Mouse (Mus musculus): ENCODE results near the gene Rsph1. TPM values are rescaled to one million over a fixed set of nuclear protein-coding genes. Genes with fewer than 3 reads are reported as not detected.

The Rsph1 gene
- polyA plus RNA-seq, 1 experiment from 2014 or later = 2.2 TPM

- ATAC-seq (replicated peaks; ENCODE audit: insufficient number of reproducible peaks, insufficient read depth, low FRiP score, low read depth) = no peak
- Histone ChIP-seq H3K36me3 (no peaks in the 10 kb centered on the region), H3K9me3 (replicated peaks) (no peaks in the 10 kb centered on the region), H3K4me1 (replicated peaks) (peaks cover 44% of the 10 kb centered on the region), H3K9ac (no peak overlapping the region), H3K27ac (no peak overlapping the region), H3K4me3 (no peak overlapping the region), H3K27me3 (0 out of 2 replicates have a peak, but pooled peaks cover 1% of the 10 kb centered on the region), H3K4me2 (no peak overlapping the region)
- 87% methylated on average over 4 of the region's 4 CpGs for WGBS
Measured at GRCm38 (mm10) chr17:31299981-31300380, 22.8 kb upstream of the Rsph1 start.

- Histone ChIP-seq H3K27me3 (0 out of 2 replicates have a peak, but pooled peaks cover 3% of the 10 kb centered on the region), H3K27ac (peak overlapping the region; percentile 62; the same call in 1 of the 2 replicates), H3K4me1 (replicated peaks) (peaks cover 41% of the 10 kb centered on the region), H3K36me3 (no peaks in the 10 kb centered on the region), H3K9me3 (replicated peaks) (no peaks in the 10 kb centered on the region), H3K4me3 (no peak overlapping the region), H3K4me2 (peak overlapping the region; percentile 93; the same call in 1 of the 2 replicates), H3K9ac (no peak overlapping the region)
- ATAC-seq (replicated peaks; ENCODE audit: insufficient number of reproducible peaks, insufficient read depth, low FRiP score, low read depth) = no peak
- WGBS = 61% methylated on average over 6 of the region's 6 CpGs
Measured at GRCm38 (mm10) chr17:31298419-31299209, 21.4 kb upstream of the Rsph1 start.

- WGBS = 7% methylated on average over 7 of the region's 7 CpGs
- ATAC-seq (replicated peaks; ENCODE audit: insufficient number of reproducible peaks, insufficient read depth, low FRiP score, low read depth) = no peak
Measured at GRCm38 (mm10) chr17:31297521-31297939, 20.3 kb upstream of the Rsph1 start.

GRCm38 (mm10) chr17:31295892-31296781 is 19.0 kb upstream of the Rsph1 start:
- Histone ChIP-seq H3K36me3 (no peaks in the 10 kb centered on the region), H3K27me3 (0 out of 2 replicates have a peak, but pooled peaks cover 3% of the 10 kb centered on the region), H3K4me2 (peak overlapping the region; percentile 93), H3K4me3 (peak overlapping the region; percentile 63), H3K9ac (peak overlapping the region; percentile 67), H3K9me3 (replicated peaks) (no peaks in the 10 kb centered on the region), H3K27ac (peak overlapping the region; percentile 63), H3K4me1 (replicated peaks) (peaks cover 41% of the 10 kb centered on the region)
- ATAC-seq (replicated peaks; ENCODE audit: insufficient number of reproducible peaks, insufficient read depth, low FRiP score, low read depth) = peak; percentile 59; the same call in 1 of the 2 replicates
- WGBS = 1% methylated on average over 53 of the region's 68 CpGs

More at GRCm38 (mm10) chr17:31297521-31297939, 20.3 kb upstream of the Rsph1 start:
- Histone ChIP-seq H3K4me2 (peak overlapping the region; percentile 93), H3K36me3 (no peaks in the 10 kb centered on the region), H3K27me3 (0 out of 2 replicates have a peak, but pooled peaks cover 3% of the 10 kb centered on the region), H3K9ac (0 out of 2 replicates have a peak overlapping the region, but pooled peaks have one; percentile 67), H3K4me1 (replicated peaks) (peaks cover 41% of the 10 kb centered on the region), H3K9me3 (replicated peaks) (no peaks in the 10 kb centered on the region), H3K27ac (peak overlapping the region; percentile 62), H3K4me3 (peak overlapping the region; percentile 63)

GRCm38 (mm10) chr17:31295215-31295891 is 18.2 kb upstream of the Rsph1 start:
- Histone ChIP-seq H3K9me3 (replicated peaks) (no peaks in the 10 kb centered on the region), H3K4me2 (peak overlapping the region; percentile 93), H3K27ac (0 out of 2 replicates have a peak overlapping the region, but pooled peaks have one; percentile 63), H3K27me3 (0 out of 2 replicates have a peak, but pooled peaks cover 3% of the 10 kb centered on the region), H3K4me3 (peak overlapping the region; percentile 63), H3K4me1 (replicated peaks) (peaks cover 41% of the 10 kb centered on the region), H3K36me3 (no peaks in the 10 kb centered on the region), H3K9ac (peak overlapping the region; percentile 67; the same call in 1 of the 2 replicates)
- WGBS = 23% methylated on average over 25 of the region's 25 CpGs
- ATAC-seq (replicated peaks; ENCODE audit: insufficient number of reproducible peaks, insufficient read depth, low FRiP score, low read depth) = no peak

- WGBS = 75% methylated on average over 15 of the region's 15 CpGs
- Histone ChIP-seq H3K4me3 (no peak overlapping the region), H3K9ac (no peak overlapping the region), H3K27me3 (0 out of 2 replicates have a peak, but pooled peaks cover 3% of the 10 kb centered on the region), H3K4me2 (peak overlapping the region; percentile 93), H3K27ac (0 out of 2 replicates have a peak overlapping the region, but pooled peaks have one; percentile 9), H3K36me3 (no peaks in the 10 kb centered on the region), H3K4me1 (replicated peaks) (peaks cover 41% of the 10 kb centered on the region), H3K9me3 (replicated peaks) (no peaks in the 10 kb centered on the region)
- ATAC-seq (replicated peaks; ENCODE audit: insufficient number of reproducible peaks, insufficient read depth, low FRiP score, low read depth) = no peak
Measured at GRCm38 (mm10) chr17:31294363-31295214, 17.4 kb upstream of the Rsph1 start.

GRCm38 (mm10) chr17:31290859-31291258 is 13.7 kb upstream of the Rsph1 start:
- H3K9ac ChIP-seq = no peak overlapping the region
- 62% methylated on average over 6 of the region's 6 CpGs for WGBS

GRCm38 (mm10) chr17:31290311-31290710 is 13.1 kb upstream of the Rsph1 start:
- Histone ChIP-seq H3K9me3 (replicated peaks) (no peaks in the 10 kb centered on the region), H3K4me1 (replicated peaks) (peaks cover 2% of the 10 kb centered on the region), H3K27me3 (0 out of 2 replicates have a peak, but pooled peaks cover 3% of the 10 kb centered on the region), H3K27ac (no peak overlapping the region), H3K36me3 (no peaks in the 10 kb centered on the region), H3K4me2 (no peak overlapping the region), H3K9ac (no peak overlapping the region), H3K4me3 (no peak overlapping the region)
- no peak for ATAC-seq (replicated peaks; ENCODE audit: insufficient number of reproducible peaks, insufficient read depth, low FRiP score, low read depth)

More at GRCm38 (mm10) chr17:31290859-31291258, 13.7 kb upstream of the Rsph1 start:
- Histone ChIP-seq H3K4me3 (no peak overlapping the region), H3K4me1 (replicated peaks) (peaks cover 8% of the 10 kb centered on the region), H3K36me3 (no peaks in the 10 kb centered on the region), H3K9me3 (replicated peaks) (no peaks in the 10 kb centered on the region), H3K27ac (no peak overlapping the region), H3K27me3 (0 out of 2 replicates have a peak, but pooled peaks cover 3% of the 10 kb centered on the region), H3K4me2 (no peak overlapping the region)
- ATAC-seq (replicated peaks; ENCODE audit: insufficient number of reproducible peaks, insufficient read depth, low FRiP score, low read depth) = no peak

GRCm38 (mm10) chr17:31288999-31289726 is 12.0 kb upstream of the Rsph1 start:
- H3K9me3 ChIP-seq (replicated peaks) = no peaks in the 10 kb centered on the region
- H3K27me3 ChIP-seq = no peaks in the 10 kb centered on the region
- H3K27ac ChIP-seq = no peak overlapping the region
- no peak overlapping the region for H3K4me2 ChIP-seq
- no peak overlapping the region for H3K4me3 ChIP-seq
- WGBS = 54% methylated on average over 7 of the region's 7 CpGs
- no peak overlapping the region for H3K9ac ChIP-seq
- H3K36me3 ChIP-seq = no peaks in the 10 kb centered on the region
- no peaks in the 10 kb centered on the region for H3K4me1 ChIP-seq (replicated peaks)
- no peak for ATAC-seq (replicated peaks; ENCODE audit: insufficient number of reproducible peaks, insufficient read depth, low FRiP score, low read depth)

Measured in heart, embryonic 15.5 days (tissue).